Mouse (Mus musculus) right cerebral cortex, postnatal 14 days (tissue): ENCODE results near the gene Trim30a.
"Not testable (repeated sequence)": the region's sequence is repeated elsewhere in the genome, so short reads cannot be mapped to it uniquely, and the experiment has no call there.

ENCODE experiments used
- DNase-seq: peaks from one replicate; pipeline ENCODE4 v3.0.0; 2022

The Trim30a gene

DNA sequence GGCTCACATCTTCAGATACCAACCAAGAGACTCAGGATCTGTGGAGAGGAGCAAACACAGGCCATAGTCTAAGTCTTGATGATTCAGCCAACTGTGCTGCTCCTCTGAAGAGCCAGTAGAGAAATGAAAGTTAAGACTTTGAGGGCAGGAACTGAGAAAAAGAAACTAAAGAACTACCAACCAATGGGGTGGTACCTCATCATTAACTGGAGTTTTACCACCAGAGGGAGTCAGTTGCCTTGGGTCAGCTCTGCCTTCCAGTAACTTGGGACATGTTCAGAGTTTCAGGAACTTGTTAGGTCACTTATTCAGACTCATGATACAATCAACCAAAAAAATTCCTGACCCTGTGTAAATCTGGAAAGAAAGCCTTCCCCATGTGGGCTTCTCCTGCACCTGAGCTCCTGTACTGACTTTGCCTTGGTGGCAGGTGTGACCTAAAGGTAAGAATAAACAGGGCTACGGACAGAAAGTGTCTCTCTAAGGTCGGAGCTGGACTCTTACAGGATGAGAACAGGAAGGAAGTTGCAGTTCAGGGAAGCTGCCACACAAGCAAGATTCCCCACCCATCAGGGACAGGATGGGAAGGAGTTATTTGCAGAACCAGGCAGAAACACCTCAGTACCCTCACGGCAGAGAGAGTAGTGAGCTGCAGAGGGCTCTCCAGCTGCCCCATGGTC is at the start of gene Trim30a:
Gene Trim30a, minus strand, starts transcription at position 129 of the 680 bp plus-strand sequence.
- no peak for DNase-seq

GRCm38 (mm10) chr7:104507421-104508065 is 42.5 kb upstream of the Trim30a start, which contains the start of gene Trim30d:
Gene Trim30d (minus strand): TSS chr7:104507849.
- not testable (repeated sequence) for DNase-seq

DNA sequence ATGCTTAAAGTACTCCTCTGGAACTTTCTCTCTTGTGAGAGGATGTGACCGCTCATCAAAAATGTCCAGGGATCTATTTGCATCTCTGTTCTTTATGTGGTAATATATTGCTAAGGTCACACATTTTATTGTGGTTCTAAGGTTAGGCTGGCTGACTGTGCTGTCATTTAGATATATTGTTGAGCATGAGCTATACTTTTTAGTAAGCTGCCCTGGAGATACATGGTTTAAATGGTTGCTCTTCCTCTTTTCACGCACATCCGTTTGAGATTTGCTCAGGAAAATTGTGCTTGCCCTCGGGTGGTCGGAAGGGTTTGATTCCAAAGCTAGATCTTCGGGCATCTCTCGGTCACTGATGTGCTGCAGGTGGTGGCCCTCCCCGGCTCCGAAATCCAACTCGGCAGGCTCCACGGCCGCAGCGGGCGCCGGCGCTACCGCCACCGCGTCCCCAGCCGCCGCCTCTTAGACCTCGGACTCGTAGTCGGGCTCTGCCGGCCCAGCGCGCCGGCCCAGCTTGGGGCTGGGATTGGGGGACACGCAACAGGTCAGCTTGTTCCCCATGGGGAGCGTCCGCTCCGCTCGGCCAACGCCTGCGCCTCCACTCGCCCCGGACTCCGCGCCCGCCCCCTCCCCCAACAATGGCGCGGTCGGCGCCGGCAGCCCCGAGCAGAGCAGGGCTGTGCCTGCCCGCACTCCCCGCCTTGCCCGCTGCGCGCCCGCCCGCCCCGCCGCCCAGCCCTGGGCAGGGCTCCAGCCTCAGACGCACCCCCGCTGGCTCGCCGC is 36.8 kb upstream of the Trim30a start:
- no peak for DNase-seq

DNA sequence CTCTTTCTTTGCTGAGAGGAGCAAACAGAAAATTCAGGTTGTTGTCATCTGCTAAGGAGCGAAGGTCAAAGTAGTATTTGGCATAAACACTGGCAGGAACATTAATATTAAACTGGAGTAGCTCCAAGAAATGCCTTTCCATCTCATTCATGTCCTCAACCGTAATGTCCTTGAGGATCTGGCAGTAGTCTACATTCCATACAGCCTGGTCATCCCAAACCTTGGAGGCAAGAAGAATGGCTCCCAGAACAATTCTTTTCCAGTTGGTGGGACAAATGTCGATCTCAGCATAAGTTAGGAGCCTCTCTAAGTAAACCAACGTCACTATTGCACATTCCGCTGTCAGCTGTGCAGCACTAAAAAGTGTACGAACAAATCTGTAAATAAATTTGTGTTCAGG is 36.2 kb upstream of the Trim30a start:
- DNase-seq = not testable (repeated sequence)

DNA sequence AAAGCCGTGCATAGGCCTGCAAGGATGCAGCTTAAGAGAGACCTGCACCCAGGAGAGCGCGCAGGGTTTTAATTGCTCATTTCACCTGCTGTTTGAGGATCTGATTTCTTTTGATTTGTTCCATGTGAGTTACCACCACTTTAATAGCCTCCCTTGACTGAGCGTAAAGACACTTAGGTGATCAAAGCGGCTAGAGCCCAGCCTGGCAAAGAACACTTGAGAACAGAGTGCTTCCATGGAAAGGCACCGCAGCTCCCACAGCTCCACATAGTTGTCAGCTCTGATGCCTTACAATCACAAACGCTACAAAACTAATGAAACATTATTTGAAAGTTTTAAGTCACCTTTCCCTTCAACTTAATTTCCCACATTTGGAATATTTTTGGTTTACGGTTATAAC is 34.5 kb upstream of the Trim30a start:
- not testable (repeated sequence) for DNase-seq

- DNase-seq = no peak
These were observed 18.9 kb downstream of the Trim30a start for GRCm38 (mm10) chr7:104445961-104446645.

DNA sequence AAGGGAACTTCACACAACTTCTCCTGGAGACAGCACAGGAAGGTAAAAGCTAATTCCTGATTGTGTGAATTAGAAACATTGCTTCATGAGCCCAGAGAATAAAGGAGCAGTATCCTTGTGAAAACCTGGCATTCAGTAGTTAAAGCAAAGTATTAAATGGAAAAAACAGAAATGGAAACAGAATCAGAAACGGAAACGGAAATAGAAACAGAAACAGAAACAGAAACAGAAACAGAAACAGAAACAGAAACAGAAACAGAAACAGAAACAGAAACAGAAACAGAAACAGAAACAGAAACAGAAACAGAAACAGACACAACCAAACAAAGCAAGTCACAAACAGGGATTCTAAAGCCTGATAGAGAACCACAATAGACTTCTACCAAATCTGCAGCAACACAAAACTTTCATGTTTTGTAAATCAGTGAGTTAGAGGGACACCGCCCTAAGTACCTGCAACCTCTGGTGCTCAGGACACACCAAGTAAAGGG is 60.5 kb downstream of the Trim30a start:
- no peak for DNase-seq

- no peak for DNase-seq
These were observed 63.9 kb downstream of the Trim30a start for GRCm38 (mm10) chr7:104401140-104401539.

DNA sequence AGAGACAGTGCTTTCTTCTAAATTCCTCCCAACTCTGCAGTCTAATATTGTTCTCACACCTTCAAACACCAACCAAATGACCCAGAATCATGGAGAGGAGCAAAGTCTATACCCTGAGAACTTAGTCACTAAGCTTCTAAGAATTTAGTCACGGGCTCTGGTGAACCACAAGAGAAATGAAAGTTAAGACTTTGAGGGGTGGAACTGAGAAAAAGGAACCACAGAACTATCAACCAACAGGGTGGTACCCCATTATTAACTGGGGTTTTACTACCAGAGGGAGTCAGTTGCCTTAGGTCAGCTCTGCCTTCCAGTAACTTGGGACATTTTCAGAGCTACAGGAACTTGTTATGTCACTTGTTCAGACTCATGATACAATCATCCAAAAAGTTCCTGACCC is 64.3 kb downstream of the Trim30a start, which contains the start of gene Trim30c:
Gene Trim30c, minus strand, starts transcription at position 140 of the 400 bp plus-strand sequence.
- no peak for DNase-seq

DNA sequence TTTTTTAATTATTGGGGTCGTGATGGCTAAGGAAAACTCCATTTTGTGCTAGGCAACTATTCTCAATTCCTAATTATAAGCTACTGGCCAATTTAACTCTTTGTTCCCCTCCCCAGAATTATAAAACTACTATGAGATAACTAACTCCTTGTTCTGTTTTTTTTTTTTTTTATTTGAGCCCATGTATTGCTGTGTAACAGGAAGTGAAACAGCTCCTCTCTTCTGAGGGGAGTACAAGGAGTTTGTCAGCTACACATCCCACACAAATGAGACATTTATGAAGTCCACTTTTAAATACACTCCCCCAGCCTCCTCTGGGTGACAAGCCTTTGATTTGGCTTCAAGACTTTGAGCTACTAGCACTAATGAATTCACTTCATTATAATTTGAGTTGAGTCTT is 66.5 kb downstream of the Trim30a start:
- DNase-seq = no peak

DNA sequence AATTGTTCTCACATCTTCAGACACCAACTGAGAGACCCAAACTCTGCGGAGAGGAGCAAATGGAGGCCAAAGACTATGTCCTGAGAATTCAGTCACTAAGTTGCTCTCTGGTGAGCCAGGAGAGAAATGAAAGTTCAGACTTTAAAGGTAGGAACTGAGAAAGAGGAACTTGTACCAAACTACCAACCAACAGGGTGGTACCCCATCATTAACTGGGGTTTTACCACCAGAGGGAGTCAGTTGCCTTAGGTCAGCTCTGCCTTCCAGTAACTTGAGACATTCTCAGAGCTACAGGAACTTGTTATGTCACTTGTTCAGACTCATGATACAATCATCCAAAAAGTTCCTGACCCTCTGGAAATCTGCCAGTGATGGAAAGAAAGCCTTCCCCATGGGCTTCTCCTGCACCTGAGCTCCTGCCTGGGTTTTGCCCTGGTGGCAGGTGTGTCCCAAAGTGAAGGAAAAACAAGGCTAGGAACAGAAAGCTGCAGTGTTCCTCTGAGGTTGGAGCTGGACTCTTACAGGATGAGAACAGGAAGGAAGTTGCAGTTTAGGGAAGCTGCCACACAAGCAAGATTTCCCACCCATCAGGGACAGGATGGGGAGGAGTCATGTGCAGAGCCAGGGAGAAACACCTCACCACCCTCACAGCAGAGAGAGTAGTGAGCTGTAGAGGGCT is 95.1 kb downstream of the Trim30a start, which contains the start of gene Trim30b:
Gene Trim30b, minus strand, starts transcription at position 149 of the 679 bp plus-strand sequence.
- no peak for DNase-seq

- no peak for DNase-seq
These were observed 98.7 kb downstream of the Trim30a start for GRCm38 (mm10) chr7:104366339-104366738.
